Mouse (Mus musculus) heart, postnatal 0 days (tissue): ENCODE measurements at regions not wholly inside any gene's neighbourhood (a gene's known extent, or its start where the extent isn't known, plus 50 kb on each side); places are given as distances from the start of the nearest gene placed in this dataset.

Experiments used
- ATAC-seq: fragments of 200-750 bp; cut with Nextera tagmentation; 2 replicates; pipeline ENCODE4 v1.8.0; 2017; ENCODE audit warnings: low read depth, moderate number of reproducible peaks, moderate library complexity; ENCODE audit not compliant: insufficient read depth
- DNase-seq: peaks from one replicate; pipeline ENCODE4 v3.0.0-alpha.2; 2016; ENCODE audit warnings: low spot score
- H3K27ac ChIP-seq: fragments of 300-500 bp; sonication (generic); 2 replicates; pipeline ENCODE4 v1.5.1; 2014; ENCODE audit warnings: low read depth, mild to moderate bottlenecking
- H3K27me3 ChIP-seq: fragments of 300-500 bp; sonication (generic); 2 replicates; pipeline ENCODE4 v1.6.1; 2014; ENCODE audit warnings: low read length, mixed read lengths; ENCODE audit not compliant: control insufficient read depth, insufficient read depth
- H3K36me3 ChIP-seq: fragments of 300-500 bp; sonication (generic); replicated peaks from 2 replicates; pipeline ENCODE4 v1.6.1; 2014; ENCODE audit warnings: low read length, mixed read lengths; ENCODE audit not compliant: control insufficient read depth, insufficient read depth
- H3K4me1 ChIP-seq: fragments of 300-500 bp; sonication (generic); 2 replicates; pipeline ENCODE4 v1.6.1; 2014; ENCODE audit warnings: antibody characterized with exemption; ENCODE audit not compliant: control insufficient read depth, insufficient read depth
- H3K4me2 ChIP-seq: fragments of 300-500 bp; sonication (generic); 2 replicates; pipeline ENCODE4 v1.6.1; 2014; ENCODE audit warnings: low read depth, mild to moderate bottlenecking, low read length, moderate library complexity
- H3K4me3 ChIP-seq: fragments of 300-500 bp; sonication (generic); 2 replicates; pipeline ENCODE4 v1.5.1; 2014; ENCODE audit warnings: low read depth, low read length
- H3K9ac ChIP-seq: fragments of 300-500 bp; sonication (generic); replicated peaks from 2 replicates; pipeline ENCODE4 v1.6.1; 2014; ENCODE audit warnings: low read depth, low read length, mixed read lengths
- H3K9me3 ChIP-seq: fragments of 300-500 bp; sonication (generic); replicated peaks from 2 replicates; pipeline ENCODE4 v1.6.1; 2016; ENCODE audit warnings: low read length; ENCODE audit not compliant: control insufficient read depth
- CTCF ChIP-seq: IDR thresholded peaks from 2 replicates; pipeline ENCODE4 v1.5.1; 2016; ENCODE audit warnings: antibody characterized with exemption, control low read depth, low read depth
- EP300 ChIP-seq: IDR thresholded peaks from 2 replicates; pipeline ENCODE4 v1.6.1; 2016; ENCODE audit warnings: antibody characterized with exemption, low read depth
- WGBS: fragments of 180-500 bp; shearing (Covaris S2); extraction: QIAGEN DNeasy Blood & Tissue Kit; methylation state at CpG from one replicate; pipeline ENCODE4 v1.1.7; 2014; 5-methylcytosine and 5-hydroxymethylcytosine counted together

DNA sequence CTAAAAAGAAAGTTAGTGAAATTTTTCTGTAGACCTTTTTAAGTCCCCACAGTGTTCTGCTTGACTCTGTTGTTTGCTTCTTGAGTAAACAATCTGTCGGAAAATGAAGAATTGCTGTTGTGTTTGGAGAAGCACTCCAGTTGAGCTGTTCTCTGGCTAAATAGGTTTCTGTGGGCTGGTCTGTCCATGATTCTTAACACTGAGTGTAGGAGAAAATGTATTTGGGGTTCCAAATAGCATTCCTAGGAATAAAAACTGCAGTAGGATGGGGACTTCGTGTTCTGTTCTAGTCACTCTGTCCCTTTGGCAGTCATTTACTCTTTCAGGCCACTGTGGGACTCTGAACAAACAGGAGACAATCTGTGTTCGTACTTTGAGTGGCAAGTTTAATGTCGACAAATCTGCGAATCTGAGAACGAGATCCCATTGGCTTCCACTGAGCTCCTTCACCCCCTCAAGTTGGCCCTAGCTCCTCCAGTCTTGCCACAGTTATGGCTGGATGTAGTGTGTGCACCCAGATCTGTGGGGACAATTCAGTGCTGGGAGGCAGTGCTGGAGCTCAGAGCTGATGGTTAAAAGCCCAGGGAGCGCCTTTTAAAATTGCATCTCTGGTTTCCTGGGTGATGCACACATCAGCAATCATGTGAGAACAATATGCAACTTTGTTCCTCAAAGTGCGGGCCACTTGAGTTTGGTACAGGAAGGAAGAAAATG, 330.2 kb downstream of the Lmbrd1 start:
- no peak overlapping the region for H3K4me2 ChIP-seq
- ATAC-seq (no peak), DNase-seq (no peak)
- no peaks in the 10 kb centered on the region for H3K36me3 ChIP-seq
- TF ChIP-seq CTCF (no peak), EP300 (no peak)
- H3K9me3 ChIP-seq, result no peaks in the 10 kb centered on the region
- H3K9ac ChIP-seq, result no peak overlapping the region
- H3K27me3 ChIP-seq, result no peaks in the 10 kb centered on the region
- WGBS, result 69% methylated on average over 8 of the region's 8 CpGs
- H3K27ac ChIP-seq, result no peak overlapping the region
- H3K4me3 ChIP-seq, result no peak overlapping the region
- H3K4me1 ChIP-seq, result no peaks in the 10 kb centered on the region

- H3K27ac ChIP-seq, result no peak overlapping the region
- no peaks in the 10 kb centered on the region for H3K36me3 ChIP-seq
- WGBS, result 74% methylated on average over 1 of the region's 1 CpGs
- TF ChIP-seq EP300 (no peak), CTCF (no peak)
- DNase-seq, result no peak
- H3K9me3 ChIP-seq, result no peaks in the 10 kb centered on the region
- H3K9ac ChIP-seq, result no peak overlapping the region
- no peak overlapping the region for H3K4me2 ChIP-seq
- H3K4me1 ChIP-seq, result no peaks in the 10 kb centered on the region
- H3K4me3 ChIP-seq, result no peak overlapping the region
- no peaks in the 10 kb centered on the region for H3K27me3 ChIP-seq
- no peak for ATAC-seq
Observed at GRCm38 (mm10) chr1:25012754-25013153, 334.3 kb downstream of the Lmbrd1 start.
